Mouse (Mus musculus): ENCODE measurements around the gene Slc9a3. TPM values are rescaled to one million over a fixed set of nuclear protein-coding genes. Genes with fewer than 3 reads are reported as not detected.

Gene Slc9a3
- polyA plus RNA-seq, 1 experiment from 2014 or later = not detected

DNA sequence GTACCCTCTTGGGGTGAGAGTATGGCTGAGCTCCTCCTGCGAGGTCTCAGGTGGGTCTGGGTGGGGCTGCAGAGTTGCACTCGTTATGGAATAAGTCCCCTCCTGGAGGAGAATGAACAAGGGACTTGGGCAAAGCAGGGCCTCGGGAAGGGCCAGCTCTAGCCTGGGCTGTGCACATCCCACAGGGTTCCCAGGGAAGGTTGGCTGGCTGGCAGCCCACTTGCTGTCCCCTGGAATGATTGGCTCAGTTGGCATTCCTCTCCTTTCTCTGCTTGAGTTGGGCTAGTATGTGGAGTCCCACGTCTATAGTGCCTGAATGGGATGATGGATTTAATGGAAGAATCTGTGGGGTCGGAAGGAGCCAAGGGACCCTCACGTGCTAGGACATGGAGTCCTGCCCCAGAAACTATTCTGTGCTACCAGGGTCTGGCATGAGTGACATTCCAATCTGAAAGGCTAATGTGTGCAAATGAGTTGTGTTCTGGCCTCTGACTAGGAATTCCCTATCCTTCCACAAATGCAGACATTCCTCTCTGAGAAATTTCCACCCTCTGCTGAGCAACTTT lies 7.5 kb upstream of the Slc9a3 start:
- H3K9ac ChIP-seq = no peak overlapping the region
- H3K4me3 ChIP-seq = no peak overlapping the region
- H3K36me3 ChIP-seq = no peaks in the 10 kb centered on the region
- no peaks in the 10 kb centered on the region; the same call in 1 of the 2 replicates for H3K27me3 ChIP-seq
- WGBS = 64% methylated on average over 6 of the region's 6 CpGs
- 0 out of 2 replicates have a peak, but pooled peaks cover 2% of the 10 kb centered on the region for H3K4me1 ChIP-seq
- ATAC-seq (ENCODE audit: borderline replicate concordance, extremely low read depth, low FRiP score, low TSS enrichment) = no peak
- no peaks in the 10 kb centered on the region for H3K9me3 ChIP-seq
- H3K27ac ChIP-seq = no peak overlapping the region
- no peak overlapping the region for H3K4me2 ChIP-seq

DNA sequence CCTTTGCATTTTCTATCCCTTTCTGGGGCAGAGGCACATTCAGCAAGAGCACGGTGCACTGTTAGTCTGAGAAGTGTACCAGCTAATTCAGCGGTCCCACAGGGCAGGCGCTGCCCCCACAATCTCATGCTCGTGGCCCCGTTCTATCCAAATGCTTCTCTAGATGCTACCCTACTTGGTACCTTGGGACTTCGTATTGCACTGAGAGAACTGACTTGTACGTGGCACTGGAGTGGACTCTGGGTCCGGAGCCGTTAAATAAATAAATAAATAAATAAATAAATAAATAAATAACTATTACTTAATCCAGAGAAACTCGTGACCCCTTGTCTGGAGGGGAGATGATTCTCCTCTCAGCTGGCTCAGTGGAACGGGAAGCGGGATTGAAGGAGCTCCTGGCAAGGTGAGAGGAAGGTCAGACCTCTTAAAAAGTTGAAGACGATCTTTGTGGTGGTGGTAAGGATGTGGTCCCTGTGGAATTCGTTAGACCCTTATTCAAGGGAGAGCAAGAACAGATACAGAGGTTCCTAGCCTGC lies 606 bp downstream of the Slc9a3 start:
- no peak overlapping the region for H3K27ac ChIP-seq
- peaks cover 51% of the 10 kb centered on the region for H3K27me3 ChIP-seq
- no peak overlapping the region for H3K4me3 ChIP-seq
- no peak overlapping the region for H3K4me2 ChIP-seq
- no peak overlapping the region for H3K9ac ChIP-seq
- H3K36me3 ChIP-seq = no peaks in the 10 kb centered on the region
- peaks cover 4% of the 10 kb centered on the region; the same call in 1 of the 2 replicates for H3K4me1 ChIP-seq
- no peak for ATAC-seq (ENCODE audit: borderline replicate concordance, extremely low read depth, low FRiP score, low TSS enrichment)
- 30% methylated on average over 14 of the region's 14 CpGs for WGBS
- no peaks in the 10 kb centered on the region for H3K9me3 ChIP-seq

DNA sequence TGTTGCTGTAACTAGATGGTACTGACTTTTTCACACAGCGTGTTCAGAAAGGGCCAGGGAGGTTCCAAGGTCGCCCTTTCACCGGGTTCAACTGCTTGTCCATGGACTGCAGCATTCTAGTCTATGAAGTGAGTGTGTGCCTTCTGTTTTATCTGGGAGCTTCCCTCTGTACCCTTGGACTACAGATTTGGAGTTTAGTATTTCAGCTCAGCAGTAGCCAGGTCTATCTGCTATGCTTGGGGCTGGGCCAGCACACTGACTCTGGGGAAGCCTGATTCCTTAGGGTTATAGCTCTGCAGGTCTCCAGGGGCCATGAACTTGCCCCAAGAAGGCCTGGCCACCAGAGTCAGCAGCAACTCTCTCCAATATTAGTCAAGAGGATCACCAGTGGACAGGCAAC lies 1.4 kb downstream of the Slc9a3 start:
- no peak overlapping the region for H3K9ac ChIP-seq
- H3K27ac ChIP-seq = no peak overlapping the region
- H3K27me3 ChIP-seq = peaks cover 51% of the 10 kb centered on the region
- H3K9me3 ChIP-seq = no peaks in the 10 kb centered on the region
- no peak overlapping the region for H3K4me2 ChIP-seq
- no peak for ATAC-seq (ENCODE audit: borderline replicate concordance, extremely low read depth, low FRiP score, low TSS enrichment)
- H3K36me3 ChIP-seq = no peaks in the 10 kb centered on the region
- 65% methylated on average over 3 of the region's 3 CpGs for whole genome bisulfite sequencing
- peaks cover 4% of the 10 kb centered on the region; the same call in 1 of the 2 replicates for H3K4me1 ChIP-seq
- H3K4me3 ChIP-seq = no peak overlapping the region

DNA sequence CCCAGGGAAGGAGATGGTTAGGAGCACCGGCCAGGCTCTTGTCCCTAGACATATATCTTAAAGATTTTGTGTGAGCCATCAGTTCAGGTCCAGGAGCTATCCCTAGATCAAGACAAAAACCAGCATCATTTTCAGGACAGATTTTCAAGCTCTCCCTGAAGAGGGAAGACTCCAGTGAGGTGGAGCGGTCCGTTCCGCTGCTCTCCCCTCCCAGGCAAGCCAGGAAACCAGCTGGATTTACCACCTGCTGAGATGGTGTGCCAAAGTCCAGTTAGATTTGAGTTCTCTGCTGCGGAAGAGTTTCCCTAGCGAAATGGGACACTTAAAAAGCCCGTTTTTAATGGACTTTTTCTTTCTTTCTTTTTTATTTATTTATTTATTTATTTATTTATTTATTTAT lies 6.3 kb downstream of the Slc9a3 start:
- Histone ChIP-seq H3K4me3 (no peak overlapping the region), H3K27me3 (peaks cover 21% of the 10 kb centered on the region), H3K4me1 (no peaks in the 10 kb centered on the region), H3K36me3 (no peaks in the 10 kb centered on the region), H3K4me2 (no peak overlapping the region), H3K9ac (no peak overlapping the region), H3K9me3 (no peaks in the 10 kb centered on the region), H3K27ac (no peak overlapping the region)
- 76% methylated on average over 7 of the region's 7 CpGs for WGBS
- no peak for ATAC-seq (ENCODE audit: borderline replicate concordance, extremely low read depth, low FRiP score, low TSS enrichment)

DNA sequence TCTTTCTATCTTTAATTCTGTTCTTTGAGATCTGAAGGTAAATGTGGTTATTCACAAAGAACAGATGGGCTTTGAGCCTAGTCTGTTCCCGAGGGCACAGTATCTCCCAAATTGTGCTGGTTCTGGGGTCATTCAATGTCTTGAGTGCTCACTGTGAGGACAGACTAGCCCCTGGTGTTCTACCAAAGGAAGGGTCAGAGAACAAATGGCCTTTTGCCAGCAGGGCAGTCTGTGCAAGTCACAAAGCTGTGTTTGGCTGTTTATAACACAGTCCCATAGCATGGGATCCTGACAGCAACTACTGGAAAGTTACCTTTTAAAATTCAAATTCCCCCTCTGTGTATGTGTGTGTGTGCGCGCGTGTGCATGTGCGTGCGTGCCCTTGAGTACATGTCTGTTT lies 8.7 kb downstream of the Slc9a3 start:
- 91% methylated on average over 6 of the region's 6 CpGs for WGBS
- Histone ChIP-seq H3K27me3 (no peaks in the 10 kb centered on the region), H3K9ac (no peak overlapping the region), H3K36me3 (no peaks in the 10 kb centered on the region), H3K4me3 (no peak overlapping the region), H3K4me2 (no peak overlapping the region), H3K4me1 (no peaks in the 10 kb centered on the region), H3K9me3 (no peaks in the 10 kb centered on the region), H3K27ac (no peak overlapping the region)
- no peak for ATAC-seq (ENCODE audit: borderline replicate concordance, extremely low read depth, low FRiP score, low TSS enrichment)

DNA sequence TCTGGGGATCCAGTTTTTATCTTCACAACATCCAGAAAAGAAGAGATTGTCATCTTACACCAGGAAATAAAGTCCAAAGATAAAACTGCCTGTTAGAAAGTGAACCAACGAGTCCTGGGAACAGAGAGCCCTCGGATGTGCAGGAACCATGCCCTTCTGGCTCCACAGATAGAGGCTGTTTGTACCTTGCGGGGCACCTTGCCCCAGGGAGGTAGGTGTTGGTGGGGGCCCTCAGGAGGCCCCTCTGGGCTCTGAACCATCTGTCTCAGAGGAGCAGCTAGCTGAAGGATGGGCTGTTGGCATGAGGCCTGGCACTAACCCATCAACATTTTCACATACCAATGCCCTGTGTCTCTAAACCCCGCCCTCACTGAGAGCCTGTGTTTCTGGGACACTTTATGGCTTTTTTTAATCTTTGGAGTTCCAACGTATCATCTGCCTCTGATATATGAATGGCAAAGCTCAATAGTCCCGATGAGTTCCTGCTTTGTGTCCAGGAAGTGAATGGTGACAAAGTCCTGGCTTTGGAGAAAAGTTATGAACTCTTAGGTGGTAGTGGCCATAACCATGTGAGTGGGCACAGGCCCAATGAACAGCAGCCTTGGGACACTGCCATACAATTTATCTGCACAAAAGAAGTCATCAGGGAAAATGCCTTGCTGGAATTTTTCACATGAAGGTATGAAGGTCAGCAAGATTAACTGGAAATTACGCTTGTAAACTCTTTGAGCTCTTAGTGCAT lies 17.8 kb downstream of the Slc9a3 start:
- Histone ChIP-seq H3K36me3 (no peaks in the 10 kb centered on the region), H3K4me2 (no peak overlapping the region), H3K27ac (no peak overlapping the region), H3K9ac (no peak overlapping the region), H3K4me1 (no peaks in the 10 kb centered on the region), H3K9me3 (no peaks in the 10 kb centered on the region), H3K27me3 (no peaks in the 10 kb centered on the region), H3K4me3 (no peak overlapping the region)
- WGBS = 71% methylated on average over 7 of the region's 7 CpGs
- no peak for ATAC-seq (ENCODE audit: borderline replicate concordance, extremely low read depth, low FRiP score, low TSS enrichment)

DNA sequence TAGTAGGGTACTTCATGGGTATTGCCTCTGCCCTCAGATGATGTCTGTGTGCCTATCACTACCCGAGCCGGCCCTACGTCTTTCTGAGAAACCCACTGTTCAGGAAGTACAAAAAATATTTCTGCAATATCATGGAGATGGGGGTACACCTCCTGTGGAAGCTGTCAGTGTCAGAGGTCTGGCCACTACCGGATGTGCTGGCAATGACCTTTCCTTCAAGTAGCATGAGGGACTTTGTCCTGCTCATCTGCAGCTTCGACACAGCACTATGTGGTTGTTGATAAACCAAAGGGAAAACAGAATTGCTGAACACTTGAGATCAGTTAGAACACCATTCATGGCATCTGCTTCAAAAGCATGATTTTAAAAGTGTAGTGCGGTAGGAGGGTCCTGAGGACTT lies 19.5 kb downstream of the Slc9a3 start:
- ATAC-seq (ENCODE audit: borderline replicate concordance, extremely low read depth, low FRiP score, low TSS enrichment) = no peak
- no peak overlapping the region for H3K4me3 ChIP-seq
- no peak overlapping the region for H3K27ac ChIP-seq
- 85% methylated on average over 6 of the region's 6 CpGs for WGBS
- no peaks in the 10 kb centered on the region for H3K4me1 ChIP-seq
- no peaks in the 10 kb centered on the region for H3K9me3 ChIP-seq
- no peaks in the 10 kb centered on the region for H3K36me3 ChIP-seq
- H3K27me3 ChIP-seq = no peaks in the 10 kb centered on the region
- no peak overlapping the region for H3K4me2 ChIP-seq
- H3K9ac ChIP-seq = no peak overlapping the region

DNA sequence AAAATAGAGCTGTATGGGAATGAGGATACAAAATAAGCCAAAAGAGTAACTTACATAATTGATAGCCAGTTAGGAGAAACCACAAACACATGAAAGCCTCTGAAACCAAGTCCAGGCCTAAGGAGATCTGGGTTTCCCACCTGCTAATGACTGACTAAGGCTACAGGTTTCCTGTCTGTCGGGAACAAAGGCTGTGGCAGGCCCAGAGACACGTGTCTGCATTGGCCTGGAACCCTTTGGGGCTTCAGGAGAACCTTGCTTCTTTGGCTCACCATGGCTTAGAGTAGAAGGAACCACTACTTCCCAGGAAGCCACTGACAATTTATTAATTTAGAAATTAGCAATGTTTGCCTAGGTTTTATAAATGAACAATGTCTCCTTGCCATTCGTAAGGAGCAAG lies 22.0 kb downstream of the Slc9a3 start:
- no peak overlapping the region for H3K9ac ChIP-seq
- H3K27me3 ChIP-seq = no peaks in the 10 kb centered on the region
- 61% methylated on average over 3 of the region's 3 CpGs for WGBS
- H3K4me2 ChIP-seq = no peak overlapping the region
- H3K4me1 ChIP-seq = no peaks in the 10 kb centered on the region
- no peak for ATAC-seq (ENCODE audit: borderline replicate concordance, extremely low read depth, low FRiP score, low TSS enrichment)
- H3K4me3 ChIP-seq = no peak overlapping the region
- no peak overlapping the region for H3K27ac ChIP-seq
- no peaks in the 10 kb centered on the region for H3K36me3 ChIP-seq
- H3K9me3 ChIP-seq = no peaks in the 10 kb centered on the region

DNA sequence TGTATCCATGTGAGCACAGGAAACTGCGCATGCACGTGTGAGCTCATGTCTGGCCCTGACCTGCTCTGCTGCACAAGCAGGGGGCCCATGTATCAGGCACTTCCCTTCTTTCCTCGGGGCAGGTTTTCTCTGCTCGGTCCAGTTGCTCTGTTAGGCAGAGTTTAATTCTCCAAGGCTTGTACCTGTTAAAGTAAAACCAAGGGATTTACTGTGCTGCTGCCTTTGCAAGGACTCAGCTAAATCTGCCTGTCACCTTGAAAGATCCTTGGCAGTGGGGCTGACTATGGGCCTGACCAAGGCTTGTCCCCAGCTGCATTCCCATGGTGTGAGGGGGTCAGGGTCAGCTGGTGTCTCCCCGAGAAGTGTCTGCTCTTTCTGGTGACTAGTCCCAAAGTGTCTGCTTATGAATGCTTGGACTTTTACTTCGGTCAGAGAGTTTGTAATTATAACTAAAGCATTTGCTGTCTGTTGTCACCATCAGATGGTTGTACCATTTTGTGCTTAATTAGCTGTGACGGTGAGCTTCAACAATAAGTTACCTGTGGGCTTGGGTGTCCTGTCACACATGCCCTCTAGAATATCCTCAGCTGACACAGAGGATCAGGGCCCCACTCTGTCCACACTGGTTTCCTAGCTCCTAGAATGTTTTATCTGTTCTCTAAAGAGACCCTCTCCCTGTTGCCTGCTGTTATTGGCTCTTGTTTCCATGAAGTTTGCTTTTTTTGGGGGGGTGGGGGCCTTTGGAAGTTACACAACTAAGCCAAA lies 23.0 kb downstream of the Slc9a3 start:
- Histone ChIP-seq H3K27me3 (no peaks in the 10 kb centered on the region), H3K4me3 (no peak overlapping the region), H3K9me3 (no peaks in the 10 kb centered on the region), H3K4me1 (no peaks in the 10 kb centered on the region), H3K36me3 (no peaks in the 10 kb centered on the region), H3K9ac (no peak overlapping the region), H3K4me2 (no peak overlapping the region), H3K27ac (no peak overlapping the region)
- WGBS = 66% methylated on average over 7 of the region's 7 CpGs
- no peak for ATAC-seq (ENCODE audit: borderline replicate concordance, extremely low read depth, low FRiP score, low TSS enrichment)

DNA sequence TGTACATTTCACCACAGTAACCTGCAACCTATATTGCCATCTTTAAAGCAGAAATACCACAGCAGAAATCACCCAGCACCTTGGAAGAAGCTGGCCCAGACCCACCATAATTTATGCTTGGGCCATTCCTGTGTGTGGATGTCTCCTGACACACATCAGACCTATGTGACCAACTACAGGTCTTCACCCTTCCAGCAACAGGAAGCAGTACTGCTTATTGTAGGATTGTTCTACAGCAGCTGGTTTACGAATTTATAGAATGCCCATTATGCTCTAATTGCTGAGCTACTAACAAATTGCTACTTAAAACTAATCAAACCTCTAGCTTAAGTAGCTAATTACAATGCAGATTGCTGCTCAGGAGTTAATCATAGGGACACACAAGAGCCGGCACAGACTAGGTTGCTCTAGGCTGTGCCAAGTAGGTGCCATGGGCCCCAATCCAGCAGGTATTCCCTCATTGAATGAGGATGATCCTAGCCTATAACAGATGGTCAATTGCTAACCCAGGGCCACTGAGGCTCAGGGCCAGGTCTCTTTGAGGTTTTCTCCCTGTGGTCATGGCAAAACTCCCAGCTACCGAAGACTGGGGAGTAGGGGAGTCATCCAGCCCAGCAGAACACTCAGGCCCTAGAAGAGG lies 24.8 kb downstream of the Slc9a3 start:
- Histone ChIP-seq H3K4me2 (no peak overlapping the region), H3K9ac (no peak overlapping the region), H3K4me3 (no peak overlapping the region), H3K36me3 (no peaks in the 10 kb centered on the region), H3K27ac (no peak overlapping the region), H3K27me3 (no peaks in the 10 kb centered on the region), H3K9me3 (no peaks in the 10 kb centered on the region), H3K4me1 (no peaks in the 10 kb centered on the region)
- 83% methylated on average over 3 of the region's 3 CpGs for WGBS
- no peak for ATAC-seq (ENCODE audit: borderline replicate concordance, extremely low read depth, low FRiP score, low TSS enrichment)

DNA sequence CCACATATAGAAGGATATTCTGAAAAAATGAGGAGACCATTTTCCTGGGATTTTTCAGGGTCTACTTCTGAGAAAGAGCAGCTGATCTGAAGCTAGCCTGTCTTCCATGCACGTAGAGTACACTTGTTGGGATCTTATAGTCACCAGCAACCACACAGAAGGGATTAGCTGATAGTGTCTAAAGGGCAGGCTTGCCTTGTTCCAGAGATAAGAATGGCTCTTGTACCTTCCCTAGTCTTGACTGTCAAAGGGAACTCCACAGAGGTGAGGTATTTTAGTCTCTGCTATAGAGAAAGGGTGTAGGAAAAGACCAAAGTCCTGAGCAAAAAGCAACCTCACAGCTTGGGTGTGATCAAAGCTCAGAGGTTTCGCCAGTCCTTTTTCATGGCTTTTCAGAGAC lies 26.1 kb downstream of the Slc9a3 start:
- Histone ChIP-seq H3K27me3 (no peaks in the 10 kb centered on the region), H3K9ac (no peak overlapping the region), H3K9me3 (no peaks in the 10 kb centered on the region), H3K4me3 (no peak overlapping the region), H3K36me3 (no peaks in the 10 kb centered on the region), H3K4me1 (no peaks in the 10 kb centered on the region), H3K27ac (no peak overlapping the region), H3K4me2 (no peak overlapping the region)
- no peak for ATAC-seq (ENCODE audit: borderline replicate concordance, extremely low read depth, low FRiP score, low TSS enrichment)
- WGBS = 72% methylated on average over 2 of the region's 2 CpGs
